Mouse (Mus musculus) intestine, postnatal 0 days (tissue): ENCODE measurements at regions not wholly inside any gene's neighbourhood (a gene's known extent, or its start where the extent isn't known, plus 50 kb on each side); places are given as distances from the start of the nearest gene placed in this dataset.
"Not testable (repeated sequence)": the region's sequence is repeated elsewhere in the genome, so short reads cannot be mapped to it uniquely, and the experiment has no call there.

ENCODE experiments used
- ATAC-seq: fragments of 200-750 bp; cut with Nextera tagmentation; 2 replicates; pipeline ENCODE4 v1.8.0; 2017; ENCODE audit warnings: mild to moderate bottlenecking, moderate TSS enrichment, moderate library complexity
- H3K27ac ChIP-seq: fragments of 300-500 bp; sonication (generic); 2 replicates; pipeline ENCODE4 v1.5.1; 2014; ENCODE audit warnings: mild to moderate bottlenecking, low read depth, low read length, moderate library complexity
- H3K27me3 ChIP-seq: fragments of 300-500 bp; sonication (generic); replicated peaks from 2 replicates; pipeline ENCODE4 v1.6.1; 2014; ENCODE audit warnings: low read length, mixed read lengths; ENCODE audit not compliant: control insufficient read depth, insufficient read depth
- H3K36me3 ChIP-seq: fragments of 300-500 bp; sonication (generic); 2 replicates; pipeline ENCODE4 v1.6.1; 2014; ENCODE audit warnings: mild to moderate bottlenecking, moderate library complexity; ENCODE audit not compliant: control insufficient read depth, insufficient read depth
- H3K4me1 ChIP-seq: fragments of 300-500 bp; sonication (generic); replicated peaks from 2 replicates; pipeline ENCODE4 v1.6.1; 2014; ENCODE audit warnings: antibody characterized with exemption, low read length, mixed read lengths; ENCODE audit not compliant: control insufficient read depth, insufficient read depth
- H3K4me2 ChIP-seq: fragments of 300-500 bp; sonication (generic); replicated peaks from 2 replicates; pipeline ENCODE4 v1.6.1; 2014; ENCODE audit warnings: low read depth, mild to moderate bottlenecking, moderate library complexity
- H3K4me3 ChIP-seq: fragments of 300-500 bp; sonication (generic); 2 replicates; pipeline ENCODE4 v1.5.1; 2014; ENCODE audit warnings: low read depth, low read length
- H3K9ac ChIP-seq: fragments of 300-500 bp; sonication (generic); 2 replicates; pipeline ENCODE4 v1.6.1; 2014; ENCODE audit warnings: mild to moderate bottlenecking, low read depth, low read length
- H3K9me3 ChIP-seq: fragments of 300-500 bp; sonication (generic); 2 replicates; pipeline ENCODE4 v1.6.1; 2016; ENCODE audit warnings: mixed run types; ENCODE audit not compliant: control insufficient read depth
- CTCF ChIP-seq: sonication (generic); IDR thresholded peaks from 2 replicates; pipeline ENCODE4 v1.5.1; 2016; ENCODE audit warnings: low read depth, mild to moderate bottlenecking, control low read depth, antibody characterized with exemption, moderate library complexity
- WGBS: fragments of 180-500 bp; shearing (Covaris S2); extraction: QIAGEN DNeasy Blood & Tissue Kit; methylation state at CpG from one replicate; pipeline ENCODE4 v1.1.7; 2014; 5-methylcytosine and 5-hydroxymethylcytosine counted together

DNA sequence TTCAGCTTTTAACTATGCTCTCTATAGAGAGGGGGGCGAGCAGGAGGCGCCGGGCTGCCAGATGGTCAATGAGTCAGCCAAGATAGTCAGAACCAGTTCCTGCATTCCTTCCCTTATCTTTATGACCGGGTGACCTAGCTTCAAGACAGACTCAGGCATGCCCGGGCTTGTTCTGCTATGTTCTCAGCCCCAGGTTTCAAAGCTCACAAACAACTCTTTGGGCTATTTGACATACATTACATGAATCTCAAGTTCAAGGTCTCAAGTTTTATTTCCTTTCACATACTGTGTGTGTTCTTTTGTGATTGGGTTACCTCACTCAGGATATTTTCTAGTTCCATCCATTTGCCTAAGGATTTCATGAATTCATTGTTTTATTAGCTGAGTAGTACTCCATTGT is 265.8 kb upstream of the Fmr1 start:
- not testable (repeated sequence) for H3K4me1 ChIP-seq, H3K27ac ChIP-seq, H3K4me3 ChIP-seq, H3K27me3 ChIP-seq, H3K36me3 ChIP-seq, H3K4me2 ChIP-seq, H3K9ac ChIP-seq, H3K9me3 ChIP-seq
- peak; percentile 59 for ATAC-seq
- 44% methylated on average over 5 of the region's 5 CpGs for WGBS

GRCm38 (mm10) chrX:68422201-68422600 is 256.1 kb upstream of the Fmr1 start:
- Histone ChIP-seq H3K27me3 (no peaks in the 10 kb centered on the region), H3K4me1 (no peaks in the 10 kb centered on the region), H3K27ac (no peak overlapping the region), H3K36me3 (no peaks in the 10 kb centered on the region), H3K4me2 (no peak overlapping the region), H3K9me3 (no peaks in the 10 kb centered on the region), H3K9ac (no peak overlapping the region), H3K4me3 (no peak overlapping the region)
- TF ChIP-seq CTCF: no peak
- no peak for ATAC-seq
